ENCODE assay signal across 21 mouse cellular contexts in the genomic region with DNA sequence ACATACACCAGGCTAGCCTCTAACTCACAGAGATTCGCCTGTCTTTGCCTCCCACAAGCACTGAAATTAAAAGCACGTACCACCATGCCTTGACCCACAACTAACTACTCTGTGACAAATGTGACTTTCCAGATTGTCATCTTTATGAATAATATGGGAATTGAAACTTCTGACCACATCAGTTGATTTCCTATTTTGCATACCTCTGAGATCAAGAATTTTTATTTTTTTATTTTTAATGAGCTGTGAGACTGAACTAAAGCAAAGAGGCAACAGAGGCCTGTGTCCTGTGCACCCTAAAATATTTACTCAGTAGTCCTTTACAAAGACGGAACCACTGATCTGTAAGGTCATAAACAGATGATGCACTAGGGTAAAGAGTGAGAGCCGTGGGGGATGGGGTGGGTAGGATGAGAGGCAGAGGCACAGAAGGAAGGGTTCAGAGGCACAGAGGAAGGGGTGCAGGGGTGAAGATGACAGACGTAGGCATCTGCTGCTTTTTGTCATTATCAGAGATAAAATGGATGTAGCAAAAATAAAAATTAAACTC.
A peak's percentile ranks its signal among the peaks of the same experiment; 100 is the strongest.
DNase-seq lines count a peak whose midpoint lies in the region; ATAC-seq and TF ChIP-seq lines count a peak whose summit lies in the region.
"Had no signal": no experiment of that assay in that cellular context is flagged by ENCODE, and none has a peak within 500 bp of the region (broad histone marks: within the 10 kb centered on the region; RNA-seq: fewer than 3 reads in every experiment).

No protein-coding gene starts in this region.

- H3K4me3 ChIP-seq in gastrocnemius, adult 2 months, result no peak overlapping the region
- H3K4me3 ChIP-seq in midbrain, embryonic 11.5 days (ENCODE audit: low read depth, low read length), result no peak overlapping the region
- no peak overlapping the region for H3K4me3 ChIP-seq in midbrain, embryonic 13.5 days (replicated peaks)
- H3K4me3 ChIP-seq: embryonic facial prominence, embryonic 10.5 days; embryonic facial prominence, embryonic 12.5 days; forebrain, embryonic 13.5 days; forebrain, embryonic 15.5 days had no signal

- peak overlapping the region; percentile 43; the same call in 1 of the 2 replicates for H3K27ac ChIP-seq in gastrocnemius, adult 2 months
- no peak overlapping the region for H3K27ac ChIP-seq in midbrain, embryonic 11.5 days (ENCODE audit: low read depth, low read length)
- no peak overlapping the region for H3K27ac ChIP-seq in midbrain, embryonic 13.5 days
- H3K27ac ChIP-seq: embryonic facial prominence, embryonic 10.5 days; embryonic facial prominence, embryonic 12.5 days; forebrain, embryonic 13.5 days; forebrain, embryonic 15.5 days had no signal

- no peak for TF ChIP-seq CTCF in gastrocnemius, adult 2 months (IDR thresholded peaks at IDR 0.05)

- H3K4me1 ChIP-seq in midbrain, embryonic 11.5 days (ENCODE audit: control insufficient read depth, insufficient read depth, low read length), result no peaks in the 10 kb centered on the region
- no peaks in the 10 kb centered on the region for H3K4me1 ChIP-seq in midbrain, embryonic 13.5 days (replicated peaks)
- H3K4me1 ChIP-seq: embryonic facial prominence, embryonic 10.5 days; embryonic facial prominence, embryonic 12.5 days; forebrain, embryonic 13.5 days; forebrain, embryonic 15.5 days had no signal

- 81% methylated on average over 5 of the region's 5 CpGs for WGBS in midbrain, embryonic 11.5 days
- WGBS in midbrain, embryonic 13.5 days, result 81% methylated on average over 5 of the region's 5 CpGs

- no peak overlapping the region for H3K9ac ChIP-seq in midbrain, embryonic 11.5 days (ENCODE audit: low read length)
- no peak overlapping the region for H3K9ac ChIP-seq in midbrain, embryonic 13.5 days (replicated peaks)
- H3K9ac ChIP-seq: embryonic facial prominence, embryonic 12.5 days; forebrain, embryonic 13.5 days; forebrain, embryonic 15.5 days; forebrain, postnatal 0 days had no signal

- H3K27me3 ChIP-seq in midbrain, embryonic 11.5 days (ENCODE audit: control insufficient read depth, insufficient read depth, low read length), result no peaks in the 10 kb centered on the region
- no peaks in the 10 kb centered on the region for H3K27me3 ChIP-seq in midbrain, embryonic 13.5 days
- H3K27me3 ChIP-seq: embryonic facial prominence, embryonic 12.5 days; forebrain, embryonic 13.5 days; forebrain, embryonic 15.5 days; Patski had no signal

- no peaks in the 10 kb centered on the region for H3K36me3 ChIP-seq in midbrain, embryonic 11.5 days (ENCODE audit: control insufficient read depth, insufficient read depth, low read length)
- 0 out of 2 replicates have a peak, but pooled peaks cover 9% of the 10 kb centered on the region for H3K36me3 ChIP-seq in midbrain, embryonic 13.5 days
- H3K36me3 ChIP-seq: embryonic facial prominence, embryonic 10.5 days; embryonic facial prominence, embryonic 12.5 days; forebrain, embryonic 15.5 days; G1E had no signal

- no peaks in the 10 kb centered on the region for H3K9me3 ChIP-seq in midbrain, embryonic 11.5 days (ENCODE audit: control insufficient read depth, low read length)
- no peaks in the 10 kb centered on the region for H3K9me3 ChIP-seq in midbrain, embryonic 13.5 days
- H3K9me3 ChIP-seq: embryonic facial prominence, embryonic 10.5 days; embryonic facial prominence, embryonic 12.5 days; forebrain, embryonic 13.5 days; forebrain, embryonic 15.5 days; G1E had no signal

- no peak for DNase-seq in gastrocnemius, adult 2 months
- DNase-seq in gastrocnemius, adult 18-20 months (ENCODE audit: low spot score), result no peak
- peak; percentile 33 for DNase-seq in midbrain, embryonic 11.5 days (ENCODE audit: low spot score, missing footprints)
- DNase-seq in left cerebral cortex, adult 18-20 months (ENCODE audit: low spot score in 2 of 2), result no peak
- DNase-seq: adrenal gland, adult 8-10 months; adrenal gland, postnatal 14 days; adrenal gland, postnatal 36 days; cerebellum, adult 11-12 months; cerebellum, adult 2 months; cerebellum, adult 9-10 months; cerebellum, postnatal 10 days; cerebellum, postnatal 25 days; forebrain, postnatal 0 days had no signal

- no peak for ATAC-seq in midbrain, embryonic 11.5 days (ENCODE audit: low FRiP score)
- ATAC-seq in midbrain, embryonic 13.5 days, result no peak
- ATAC-seq: activated CD4-positive, CD25-positive, alpha-beta regulatory T cell, adult 4 months; forebrain, embryonic 13.5 days; forebrain, embryonic 15.5 days; forebrain, postnatal 0 days; Patski had no signal

- intact Hi-C loops in gastrocnemius, adult 2 months (cut with DNase I), result no loop called here

- H3K4me2 ChIP-seq in midbrain, embryonic 11.5 days, result no peak overlapping the region
- no peak overlapping the region for H3K4me2 ChIP-seq in midbrain, embryonic 13.5 days (replicated peaks)
- H3K4me2 ChIP-seq: embryonic facial prominence, embryonic 12.5 days; forebrain, embryonic 13.5 days; forebrain, embryonic 15.5 days had no signal
